Mouse (Mus musculus): Measurements from ENCODE around the gene Ccng2.
A peak's percentile ranks its signal among the peaks of the same experiment; 100 is the strongest.

Gene Ccng2

DNA sequence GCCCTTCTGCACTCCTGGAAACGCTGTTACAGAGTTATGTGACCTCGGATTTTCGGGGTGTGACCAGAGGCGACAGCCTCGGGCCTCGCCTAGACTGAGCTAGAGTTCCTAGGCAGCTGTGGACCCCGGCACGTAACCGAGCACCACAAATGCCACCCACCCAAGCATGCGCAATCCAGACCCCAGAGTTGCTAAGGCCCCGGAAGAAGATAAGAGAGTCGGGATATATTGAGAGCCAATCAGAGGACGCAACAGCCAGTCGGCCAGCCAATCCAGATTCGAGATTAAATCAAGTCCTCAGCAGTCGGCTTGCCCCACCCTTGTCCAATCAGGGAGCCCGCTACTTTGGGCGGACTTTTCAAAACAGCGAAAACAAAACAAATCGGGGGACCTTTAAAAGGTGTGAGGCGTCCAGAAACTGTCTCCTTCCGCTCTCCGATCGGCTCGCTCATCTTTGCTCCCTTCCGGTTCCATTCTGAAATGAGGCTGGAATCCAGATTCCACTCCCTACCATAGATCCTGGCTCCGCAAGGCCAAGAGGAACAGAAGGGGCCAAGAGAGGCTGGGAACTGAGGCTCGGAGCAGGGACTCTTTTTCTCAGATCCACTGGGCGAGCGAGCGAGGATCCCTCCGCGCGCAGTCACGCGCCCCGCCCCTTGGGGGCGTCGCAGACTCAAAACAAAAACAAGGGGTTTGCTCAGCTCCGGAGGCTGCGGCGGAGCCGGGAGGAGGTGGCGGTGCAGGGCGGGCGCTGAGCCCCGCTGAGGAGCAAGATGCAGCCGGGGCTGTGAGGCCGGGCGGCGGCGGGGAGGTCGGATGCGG is at the start of gene Ccng2:
Gene Ccng2 (plus strand): TSS at position 375 of the 822 bp plus-strand sequence.
- peak; percentile 85 for DNase-seq (ENCODE audit: low spot score)

- no peak for DNase-seq (ENCODE audit: low spot score)
Measured at GRCm38 (mm10) chr5:93218375-93218774, 48.7 kb upstream of the Ccng2 start.

GRCm38 (mm10) chr5:93221661-93222060 is 45.4 kb upstream of the Ccng2 start:
- no peak for DNase-seq (ENCODE audit: low spot score)

- no peak for DNase-seq (ENCODE audit: low spot score)
Measured at GRCm38 (mm10) chr5:93224549-93224948, 42.5 kb upstream of the Ccng2 start.

GRCm38 (mm10) chr5:93227157-93227556 is 39.9 kb upstream of the Ccng2 start:
- no peak for DNase-seq (ENCODE audit: low spot score)

DNA sequence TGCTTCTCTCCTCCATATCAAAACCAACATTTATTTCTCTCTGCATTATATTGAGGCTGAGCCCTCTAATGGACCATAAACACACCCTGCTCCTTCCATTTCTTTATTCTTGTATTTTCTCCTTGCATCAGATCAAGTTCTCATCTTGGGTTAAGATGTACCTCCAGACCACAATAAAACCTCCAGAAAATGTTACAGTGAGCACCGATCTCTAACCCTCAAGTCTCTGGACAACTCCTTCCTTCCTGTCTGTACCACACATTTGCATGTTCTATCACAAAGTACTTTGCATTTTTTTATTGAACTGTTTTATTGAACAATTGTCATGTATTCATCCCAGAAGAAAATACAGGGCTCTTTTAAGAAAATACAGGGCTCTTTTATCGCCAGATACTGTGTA is 37.5 kb upstream of the Ccng2 start:
- no peak for DNase-seq (ENCODE audit: low spot score)

DNA sequence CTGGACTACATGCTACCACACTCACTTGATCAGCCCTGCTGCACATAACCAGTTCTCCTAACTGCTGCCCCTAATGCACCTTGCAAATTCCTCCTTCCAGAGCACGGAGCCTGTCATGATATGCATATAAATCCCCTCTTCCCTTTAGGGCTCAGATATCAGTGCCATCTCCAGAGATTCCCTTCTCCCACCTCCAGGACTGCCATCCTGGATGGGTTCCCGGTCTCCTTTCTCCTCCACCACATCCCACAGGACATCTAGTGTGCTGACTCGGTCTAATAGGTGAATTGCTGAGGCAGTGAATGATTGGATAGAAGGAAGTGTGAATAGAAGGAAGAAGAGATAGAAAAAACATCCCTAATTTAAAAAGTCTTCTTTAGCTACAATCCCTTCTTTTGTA is 35.3 kb upstream of the Ccng2 start:
- DNase-seq (ENCODE audit: low spot score) = no peak

DNA sequence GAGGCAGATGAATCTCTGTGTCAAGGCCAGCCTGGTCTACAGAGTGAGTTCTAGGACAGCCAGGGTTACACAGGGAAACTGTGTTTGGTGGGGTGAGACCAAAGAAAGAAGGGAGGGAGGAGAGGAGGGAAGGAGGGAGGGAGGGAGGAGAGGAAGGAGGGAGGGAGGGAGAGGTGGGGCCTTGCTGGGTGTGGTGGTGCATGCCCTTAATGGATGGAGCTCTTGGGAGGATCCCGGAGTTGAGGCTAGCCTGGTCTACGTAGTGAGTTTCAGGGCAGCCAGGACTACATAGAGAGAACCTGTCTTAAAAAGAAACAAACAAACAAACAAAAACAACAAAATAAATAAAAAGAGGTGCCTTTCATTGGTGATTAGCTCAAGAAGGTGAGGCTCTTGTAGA is 34.2 kb upstream of the Ccng2 start:
- DNase-seq (ENCODE audit: low spot score) = no peak

GRCm38 (mm10) chr5:93234130-93234529 is 32.9 kb upstream of the Ccng2 start:
- no peak for DNase-seq (ENCODE audit: low spot score)

DNA sequence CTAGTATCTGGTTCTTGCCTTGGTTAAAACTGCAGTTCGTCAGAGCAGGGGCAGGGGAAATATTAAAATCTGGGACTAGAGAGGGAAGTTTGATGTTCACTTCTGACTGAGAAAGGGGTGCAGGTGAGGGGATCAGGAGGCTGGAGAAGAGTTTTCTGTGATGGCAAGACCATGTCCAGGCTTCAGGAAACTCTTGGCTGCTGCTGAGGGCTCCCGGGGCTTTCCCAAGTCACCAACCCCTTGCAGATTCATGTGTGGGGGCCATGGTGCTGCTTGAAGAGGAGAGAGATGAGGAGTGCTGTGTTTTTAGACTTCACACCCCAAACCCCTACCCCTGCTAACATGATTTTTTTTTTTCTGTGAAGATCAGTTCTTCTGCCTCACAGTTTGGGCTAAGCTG is 32.5 kb upstream of the Ccng2 start:
- no peak for DNase-seq (ENCODE audit: low spot score)

DNA sequence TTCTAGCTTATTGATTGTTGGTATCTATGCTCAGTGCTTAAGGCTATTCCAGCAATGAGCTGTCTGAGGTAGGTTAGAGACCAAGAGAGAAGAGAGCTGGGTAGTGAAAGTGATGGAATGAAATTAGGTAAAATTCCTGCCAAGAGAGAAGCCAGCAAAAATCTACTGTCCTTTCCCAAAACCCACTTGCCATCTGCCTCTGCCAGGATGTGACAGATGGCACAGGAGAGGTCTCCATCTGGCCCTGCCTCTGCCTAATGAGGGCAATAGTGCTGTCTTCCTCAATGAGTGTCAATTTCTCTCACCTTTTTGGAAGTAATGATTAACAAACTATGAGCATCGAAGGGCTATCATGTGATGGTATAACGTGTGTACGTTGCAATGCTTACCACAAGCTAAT is 31.2 kb upstream of the Ccng2 start:
- no peak for DNase-seq (ENCODE audit: low spot score)

- DNase-seq (ENCODE audit: low spot score) = no peak
Measured at GRCm38 (mm10) chr5:93236541-93236940, 30.5 kb upstream of the Ccng2 start.

- peak; percentile 90 for DNase-seq (ENCODE audit: low spot score)
Measured at GRCm38 (mm10) chr5:93239590-93240544, 27.2 kb upstream of the Ccng2 start.

- DNase-seq (ENCODE audit: low spot score) = no peak
Measured at GRCm38 (mm10) chr5:93245280-93245679, 21.8 kb upstream of the Ccng2 start.

GRCm38 (mm10) chr5:93249940-93250578 is 17.0 kb upstream of the Ccng2 start:
- no peak for DNase-seq (ENCODE audit: low spot score)

GRCm38 (mm10) chr5:93251001-93251760 is 15.9 kb upstream of the Ccng2 start:
- DNase-seq (ENCODE audit: low spot score) = no peak

GRCm38 (mm10) chr5:93255759-93256265 is 11.2 kb upstream of the Ccng2 start:
- no peak for DNase-seq (ENCODE audit: low spot score)

DNA sequence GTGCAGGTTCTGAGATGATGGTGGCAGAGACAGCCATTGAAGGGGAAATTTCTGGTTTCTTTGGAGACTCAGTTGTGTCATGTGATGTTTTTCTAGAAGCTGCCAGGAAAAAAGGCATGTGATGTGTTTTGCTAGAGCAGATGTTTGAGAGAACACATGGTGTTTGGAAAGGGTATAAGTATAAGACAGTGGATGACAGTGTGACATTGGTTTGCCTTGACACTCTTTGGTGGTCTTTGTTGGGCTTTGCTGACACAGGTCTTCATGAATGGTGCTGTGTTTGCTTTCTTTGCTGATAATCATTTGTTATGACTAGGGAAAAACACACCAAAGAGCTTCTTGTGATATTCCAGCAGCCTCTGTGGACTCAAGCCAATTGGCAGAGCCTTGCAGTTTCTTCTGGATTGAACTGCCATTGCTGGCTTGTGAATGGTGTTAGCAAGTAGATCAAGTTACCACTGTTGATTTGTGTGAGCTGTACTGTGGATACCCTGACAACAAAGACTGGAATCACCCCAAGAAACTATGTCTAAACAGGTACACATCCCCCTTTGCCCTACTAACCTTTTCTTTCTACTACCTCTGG is 10.1 kb upstream of the Ccng2 start:
- DNase-seq (ENCODE audit: low spot score) = no peak

GRCm38 (mm10) chr5:93259349-93259748 is 7.7 kb upstream of the Ccng2 start:
- no peak for DNase-seq (ENCODE audit: low spot score)

GRCm38 (mm10) chr5:93260983-93261382 is 6.1 kb upstream of the Ccng2 start:
- DNase-seq (ENCODE audit: low spot score) = no peak

DNA sequence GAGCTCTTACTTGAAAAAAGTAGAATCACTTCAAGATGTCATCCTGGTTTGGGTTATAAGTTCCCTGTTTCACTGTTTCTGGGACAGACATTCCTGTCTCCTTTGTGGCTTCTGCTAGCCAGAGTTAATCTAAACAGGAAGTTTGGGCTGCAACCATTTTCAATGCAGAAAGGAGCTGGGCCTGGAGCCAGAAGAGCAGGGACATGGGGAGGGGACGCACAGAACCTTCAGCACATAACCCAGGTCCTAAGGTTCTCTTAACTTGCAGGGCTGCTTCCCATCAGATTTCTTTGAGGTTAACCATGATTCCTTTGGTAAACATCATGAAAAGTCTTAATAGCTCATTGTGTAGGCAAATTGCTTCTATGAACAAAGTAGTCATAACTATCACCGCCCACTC is 4.3 kb upstream of the Ccng2 start:
- DNase-seq (ENCODE audit: low spot score) = no peak

All from c-Kit-positive CD71-positive TER-119-positive erythroid progenitor cells, embryonic 14.5 days (primary cell).